Mouse (Mus musculus) thymus, adult 2 months (tissue): ENCODE data around the gene Kpna3. TPM values are rescaled to one million over a fixed set of nuclear protein-coding genes. Genes with fewer than 3 reads are reported as not detected.
"Not testable (repeated sequence)": the region's sequence is repeated elsewhere in the genome, so short reads cannot be mapped to it uniquely, and the experiment has no call there.

Source experiments
- DNase-seq: peaks from one replicate; pipeline ENCODE4 v3.0.0; 2021
- H3K27ac ChIP-seq: fragments of 200-500 bp; 2 replicates; pipeline ENCODE4 v1.5.1; 2012; ENCODE audit warnings: low read length, control low read depth; ENCODE audit not compliant: control insufficient read depth, insufficient read depth
- H3K27me3 ChIP-seq: fragments of 200-500 bp; 2 replicates; pipeline ENCODE4 v1.6.1; 2012; ENCODE audit warnings: mild to moderate bottlenecking, low read length, moderate library complexity, mixed read lengths; ENCODE audit not compliant: control insufficient read depth, insufficient read depth
- H3K36me3 ChIP-seq: fragments of 200-500 bp; 2 replicates; pipeline ENCODE4 v1.6.1; 2012; ENCODE audit warnings: mild to moderate bottlenecking, low read length, moderate library complexity; ENCODE audit not compliant: control insufficient read depth, insufficient read depth
- H3K4me1 ChIP-seq: fragments of 200-500 bp; replicated peaks from 2 replicates; pipeline ENCODE4 v1.6.1; 2012; ENCODE audit warnings: low read length; ENCODE audit not compliant: control insufficient read depth, insufficient read depth
- H3K4me3 ChIP-seq: fragments of 200-500 bp; 2 replicates; pipeline ENCODE4 v1.5.1; 2012; ENCODE audit warnings: mild to moderate bottlenecking, low read length, control low read depth, moderate library complexity; ENCODE audit not compliant: control insufficient read depth, insufficient read depth
- CTCF ChIP-seq: fragments of 200-500 bp; IDR thresholded peaks from 2 replicates; pipeline ENCODE4 v1.5.1; 2012; ENCODE audit warnings: mild to moderate bottlenecking, control low read depth, low read length, moderate library complexity, borderline replicate concordance; ENCODE audit not compliant: control insufficient read depth, poor library complexity, insufficient read depth; ENCODE audit errors: extremely low read depth
- POLR2A ChIP-seq: fragments of 200-500 bp; IDR thresholded peaks from 2 replicates; pipeline ENCODE4 v1.6.1; 2012; ENCODE audit warnings: mild to moderate bottlenecking, low read length, control low read depth, moderate library complexity; ENCODE audit not compliant: control insufficient read depth, poor library complexity, insufficient read depth; ENCODE audit errors: extremely low read depth
- WGBS: fragments of 180-500 bp; shearing (Covaris S2); methylation state at CpG from one replicate; pipeline ENCODE4 v1.1.7; 2018; 5-methylcytosine and 5-hydroxymethylcytosine counted together
- polyA plus RNA-seq: library from polyadenylated mRNA; depleted of rRNA; stranded (reverse); fragments of >200 nt; gene quantifications from 2 replicates; pipeline ENCODE4 v1.2.3, GENCODE M21; 2012; rRNA removed

The Kpna3 gene
- polyA plus RNA-seq, 1 experiment, result 14.4 TPM

DNA sequence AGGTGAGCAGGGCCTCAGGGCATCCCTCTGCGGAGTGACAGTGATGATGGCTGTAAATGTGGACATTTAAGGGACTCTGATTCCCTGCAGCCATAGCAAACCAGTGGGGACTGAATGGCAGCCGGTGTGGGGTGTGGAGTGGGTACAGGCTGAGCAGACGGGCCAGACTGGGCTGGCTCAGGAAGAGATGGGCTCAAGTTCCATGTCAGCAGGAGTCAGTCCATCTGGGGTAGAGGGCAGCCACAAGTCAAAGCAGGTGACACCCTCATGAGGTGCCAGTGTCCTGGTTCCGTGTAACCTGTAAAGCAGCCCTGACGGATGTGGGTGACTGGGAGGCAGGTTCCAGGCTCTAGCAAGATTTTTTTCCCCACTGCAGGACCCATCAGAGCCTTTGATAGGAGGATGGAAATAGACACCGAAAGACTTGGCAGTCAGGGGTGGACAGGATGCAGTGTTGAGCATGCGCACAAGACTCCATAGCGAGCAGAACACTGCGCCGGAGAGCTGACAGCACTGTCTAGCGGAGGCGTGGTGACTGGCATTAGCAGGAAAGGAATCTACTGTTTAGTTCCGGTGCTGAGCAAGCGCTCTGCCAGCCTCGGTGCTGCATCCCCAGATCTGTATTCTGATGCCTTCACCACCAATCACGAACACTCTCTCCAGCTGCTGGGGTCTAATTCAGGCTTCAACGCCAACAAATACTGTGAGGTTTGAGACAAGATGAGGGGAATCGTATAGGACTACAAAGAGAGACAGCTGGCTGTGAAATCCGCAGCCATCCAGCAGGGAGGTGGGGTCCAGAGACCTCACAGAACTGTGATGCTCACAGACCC, 111.8 kb downstream of the Kpna3 start:
- WGBS, result 44% methylated on average over 19 of the region's 19 CpGs
- H3K27ac ChIP-seq, result no peak overlapping the region
- no peaks in the 10 kb centered on the region for H3K36me3 ChIP-seq
- peaks cover 11% of the 10 kb centered on the region for H3K4me1 ChIP-seq
- no peaks in the 10 kb centered on the region for H3K27me3 ChIP-seq
- H3K4me3 ChIP-seq, result peak overlapping the region; percentile 15; the same call in 1 of the 2 replicates
- peak; percentile 57 for DNase-seq
- TF ChIP-seq POLR2A (no peak), CTCF (no peak)

DNA sequence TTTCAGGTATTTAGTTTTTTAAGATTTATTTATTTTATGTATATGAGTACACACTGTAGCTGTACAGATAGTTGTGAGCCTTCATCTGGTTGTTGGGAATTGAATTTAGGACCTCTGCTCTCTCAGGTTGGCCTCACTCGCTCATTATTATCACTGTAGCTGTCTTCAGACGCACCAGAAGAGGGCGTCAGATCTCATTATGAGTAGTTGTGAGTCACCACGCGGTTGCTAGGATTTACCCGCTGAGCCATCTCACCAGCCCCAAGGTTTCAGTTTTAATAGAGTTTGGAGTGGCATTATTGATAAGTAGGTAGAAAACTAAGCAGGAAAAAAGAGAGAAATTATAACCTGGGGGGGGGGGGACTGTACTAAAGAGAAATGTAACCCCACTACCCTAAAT, 112.7 kb downstream of the Kpna3 start:
- H3K36me3 ChIP-seq, DNase-seq, H3K4me3 ChIP-seq, H3K27ac ChIP-seq, H3K27me3 ChIP-seq: not testable (repeated sequence)
- peaks cover 11% of the 10 kb centered on the region for H3K4me1 ChIP-seq
- WGBS, result 72% methylated on average over 6 of the region's 6 CpGs

DNA sequence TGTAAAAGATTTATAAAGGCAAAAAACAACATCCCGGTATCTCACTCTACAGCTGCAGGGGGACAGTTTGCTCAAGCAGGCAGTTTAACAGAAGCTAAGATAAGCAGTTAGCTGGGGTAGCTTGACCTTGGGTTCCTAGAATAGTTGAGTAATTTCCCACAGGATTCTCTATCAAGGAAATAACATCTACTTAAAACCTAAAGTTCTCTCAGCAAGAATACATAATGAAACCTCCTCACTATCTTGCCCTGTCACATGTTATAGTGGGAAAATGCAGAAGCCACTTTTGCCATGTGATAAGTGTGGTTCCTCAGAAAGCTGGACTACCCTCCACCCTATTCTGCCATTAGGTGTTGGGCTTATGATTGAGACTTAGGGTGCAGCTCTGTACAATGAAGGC, 116.9 kb downstream of the Kpna3 start:
- TF ChIP-seq CTCF, result no peak
- TF ChIP-seq POLR2A, result no peak
- Histone ChIP-seq H3K27me3 (no peaks in the 10 kb centered on the region), H3K4me3 (no peak overlapping the region), H3K4me1 (peaks cover 3% of the 10 kb centered on the region; the same call in 1 of the 2 replicates), H3K36me3 (no peaks in the 10 kb centered on the region), H3K27ac (no peak overlapping the region)
- WGBS, result 92% methylated on average over 1 of the region's 1 CpGs
- no peak for DNase-seq

DNA sequence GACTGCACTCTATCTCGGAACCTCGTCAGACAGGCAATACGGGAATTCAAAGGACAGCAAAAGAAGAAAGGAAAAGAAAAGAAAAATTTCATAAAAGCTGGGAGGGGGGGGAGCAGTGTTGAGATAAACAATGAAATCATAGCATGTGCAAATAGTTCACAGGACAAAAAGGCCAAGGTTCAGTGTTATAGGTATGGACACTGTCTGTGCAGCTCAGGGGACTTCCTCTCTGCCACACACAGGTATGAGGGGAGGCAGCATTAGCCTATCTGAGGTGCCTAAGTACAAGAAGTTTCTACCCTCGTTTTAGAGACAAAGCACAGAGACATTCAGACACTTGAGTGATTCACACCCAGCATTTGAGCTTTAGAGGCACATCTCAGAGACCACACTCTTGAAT, 118.5 kb downstream of the Kpna3 start:
- WGBS, result 84% methylated on average over 4 of the region's 4 CpGs
- Histone ChIP-seq H3K27me3 (no peaks in the 10 kb centered on the region), H3K27ac (no peak overlapping the region), H3K4me1 (no peaks in the 10 kb centered on the region), H3K4me3 (no peak overlapping the region), H3K36me3 (no peaks in the 10 kb centered on the region)
- no peak for DNase-seq
- TF ChIP-seq CTCF, result no peak
- no peak for TF ChIP-seq POLR2A

DNA sequence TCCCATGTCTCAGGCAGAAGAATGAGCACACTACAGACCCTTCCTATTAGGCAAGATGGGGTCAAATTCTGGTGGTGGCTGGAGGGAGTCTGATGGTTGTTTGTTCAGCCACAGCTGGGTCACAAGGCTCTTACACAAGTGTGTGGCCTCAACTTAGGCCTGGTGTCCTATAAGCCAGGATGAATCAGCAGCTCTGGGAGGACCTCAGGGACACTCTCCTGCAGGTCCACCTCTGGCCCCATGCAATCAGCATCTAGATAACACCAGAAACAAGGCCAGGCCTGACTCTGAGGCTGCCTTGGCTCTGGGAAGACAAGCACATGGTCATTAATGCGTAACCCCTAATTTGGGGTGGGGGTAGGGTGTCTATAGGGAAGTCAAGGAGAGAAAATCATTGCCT, 118.9 kb downstream of the Kpna3 start:
- TF ChIP-seq POLR2A (no peak), CTCF (no peak)
- Histone ChIP-seq H3K36me3 (no peaks in the 10 kb centered on the region), H3K27me3 (no peaks in the 10 kb centered on the region), H3K4me1 (no peaks in the 10 kb centered on the region), H3K27ac (no peak overlapping the region), H3K4me3 (no peak overlapping the region)
- DNase-seq, result no peak
- WGBS, result 100% methylated on average over 1 of the region's 1 CpGs

DNA sequence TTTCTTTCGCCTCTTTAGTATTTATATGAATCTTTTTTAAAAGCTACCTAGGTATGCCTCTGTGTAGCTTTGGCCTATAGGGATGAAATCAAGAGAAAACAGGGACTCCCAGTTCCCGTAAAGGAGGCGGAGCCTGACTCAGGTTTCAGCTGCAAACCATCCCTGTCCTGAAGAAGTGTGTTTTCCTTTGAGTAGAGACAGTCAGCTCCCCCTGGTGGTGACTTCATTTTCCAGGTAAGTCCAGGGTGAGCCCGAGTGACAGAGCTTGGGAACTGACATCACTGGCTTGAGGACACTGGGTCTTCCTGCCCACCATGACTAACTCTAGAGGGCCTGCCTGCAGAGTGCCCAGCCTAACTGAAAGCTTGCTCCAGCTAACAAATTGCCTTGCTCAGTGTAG, 122.8 kb downstream of the Kpna3 start:
- no peak overlapping the region for H3K27ac ChIP-seq
- peak; percentile 69 for DNase-seq
- H3K27me3 ChIP-seq, result no peaks in the 10 kb centered on the region
- no peaks in the 10 kb centered on the region for H3K36me3 ChIP-seq
- H3K4me3 ChIP-seq, result no peak overlapping the region
- 50% methylated on average over 4 of the region's 4 CpGs for WGBS
- H3K4me1 ChIP-seq, result no peaks in the 10 kb centered on the region
- TF ChIP-seq CTCF (peak; percentile 25; the same call in 1 of the 2 replicates), POLR2A (no peak)

Other genes starting within 250 kb of the Kpna3 start
- gene Sgcg, start 181.4 kb downstream of the Kpna3 start, polyA plus RNA-seq, result 0.33 and 3.3 TPM in 2 replicates
- 2.5 and 3.4 TPM in 2 replicates for gene Arl11, start 130.1 kb downstream of the Kpna3 start, polyA plus RNA-seq
- 1.6 and 2.0 TPM in 2 replicates for gene Ebpl, start 79.4 kb downstream of the Kpna3 start, polyA plus RNA-seq
- gene Spryd7, start 117.0 kb upstream of the Kpna3 start, polyA plus RNA-seq, result 7.0 and 8.7 TPM in 2 replicates
- gene Trim13, start 158.4 kb upstream of the Kpna3 start, polyA plus RNA-seq, result 1.8 and 2.6 TPM in 2 replicates
- 0.11 and 0.28 TPM in 2 replicates for gene Kcnrg, start 167.6 kb upstream of the Kpna3 start, polyA plus RNA-seq